Mouse (Mus musculus) heart, embryonic 14.5 days (tissue): Measurements from ENCODE around the gene Dusp28. TPM values are rescaled to one million over a fixed set of nuclear protein-coding genes. Genes with fewer than 3 reads are reported as not detected.
A peak's percentile ranks its signal among the peaks of the same experiment; 100 is the strongest.

ENCODE experiments used
- ATAC-seq: fragments of 200-750 bp; cut with Nextera tagmentation; 2 replicates; pipeline ENCODE4 v1.8.0; 2017; ENCODE audit warnings: low read depth, moderate TSS enrichment; ENCODE audit not compliant: insufficient number of reproducible peaks, insufficient read depth, low FRiP score
- H3K27ac ChIP-seq, 2 experiments: fragments of 200-500 bp in 1 of 2; fragments of 300-500 bp in 1 of 2; sonication (generic) in 1 of 2; replicated peaks in 1 of 2; 2 replicates each; pipeline ENCODE4 v1.5.1; 2012 to 2014; ENCODE audit warnings: low read depth in 2 of 2, low read length in 2 of 2, control low read depth in 1 of 2, mild to moderate bottlenecking in 1 of 2, mixed read lengths in 1 of 2; ENCODE audit not compliant: control insufficient read depth in 1 of 2, insufficient read depth in 1 of 2
- H3K27me3 ChIP-seq: fragments of 300-500 bp; sonication (generic); 2 replicates; pipeline ENCODE4 v1.6.1; 2014; ENCODE audit warnings: mild to moderate bottlenecking, low read length, control low read depth; ENCODE audit not compliant: control insufficient read depth, insufficient read depth
- H3K36me3 ChIP-seq: fragments of 300-500 bp; sonication (generic); 2 replicates; pipeline ENCODE4 v1.6.1; 2014; ENCODE audit warnings: mild to moderate bottlenecking, control low read depth, low read length, mixed read lengths; ENCODE audit not compliant: control insufficient read depth, insufficient read depth
- H3K4me1 ChIP-seq, 2 experiments: fragments of 200-500 bp in 1 of 2; fragments of 300-500 bp in 1 of 2; sonication (generic) in 1 of 2; 2 replicates each; pipeline ENCODE4 v1.6.1; 2012 to 2014; ENCODE audit warnings: low read length in 2 of 2, control low read depth in 1 of 2, mixed read lengths in 1 of 2; ENCODE audit not compliant: control insufficient read depth in 2 of 2, insufficient read depth in 2 of 2
- H3K4me2 ChIP-seq: fragments of 300-500 bp; sonication (generic); 2 replicates; pipeline ENCODE4 v1.6.1; 2014; ENCODE audit warnings: mild to moderate bottlenecking, low read length
- H3K4me3 ChIP-seq, 2 experiments: fragments of 200-500 bp in 1 of 2; fragments of 300-500 bp in 1 of 2; sonication (generic) in 1 of 2; 2 replicates each; pipeline ENCODE4 v1.5.1; 2012 to 2014; ENCODE audit warnings: low read length in 2 of 2, mild to moderate bottlenecking in 2 of 2, control low read depth in 1 of 2, low read depth in 1 of 2, moderate library complexity in 1 of 2; ENCODE audit not compliant: control insufficient read depth in 1 of 2, insufficient read depth in 1 of 2
- H3K9ac ChIP-seq: fragments of 300-500 bp; sonication (generic); 2 replicates; pipeline ENCODE4 v1.6.1; 2014; ENCODE audit warnings: mild to moderate bottlenecking, low read length
- H3K9me3 ChIP-seq: fragments of 300-500 bp; sonication (generic); 2 replicates; pipeline ENCODE4 v1.6.1; 2016; ENCODE audit warnings: low read length, control low read depth; ENCODE audit not compliant: control insufficient read depth
- WGBS: fragments of 180-500 bp; shearing (Covaris S2); extraction: QIAGEN DNeasy Blood & Tissue Kit; methylation state at CpG from one replicate; pipeline ENCODE4 v1.1.7; 2014; 5-methylcytosine and 5-hydroxymethylcytosine counted together
- polyA plus RNA-seq: library from polyadenylated mRNA; unstranded; fragments of >200 nt; fragmentation: Nextera tagmentation; extraction: Ambion mirVana; gene quantifications from 2 replicates; pipeline ENCODE4 v1.2.1, GENCODE M21; 2014

The Dusp28 gene
- polyA plus RNA-seq, 1 experiment from 2014 or later = 15.6 TPM

DNA sequence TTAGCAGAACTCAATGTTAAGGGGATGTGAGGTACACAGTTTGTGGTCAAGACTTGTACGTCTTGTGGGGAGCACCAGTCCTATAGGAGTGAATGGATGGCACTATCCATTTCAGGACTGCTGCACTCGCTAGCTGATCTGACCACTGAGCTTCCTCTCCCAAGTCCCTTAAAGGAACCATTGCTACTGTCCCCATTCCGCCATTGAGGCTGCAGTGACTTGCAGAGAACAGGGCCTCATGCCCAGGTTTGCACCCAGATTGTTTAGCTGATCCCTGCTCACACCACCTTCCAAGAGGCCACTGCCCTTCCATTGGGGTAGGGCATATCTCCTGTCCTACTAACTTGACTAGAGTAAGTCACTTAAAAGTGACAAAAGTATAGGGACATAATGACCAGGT, 1.9 kb downstream of the Dusp28 start:
- no peak overlapping the region for H3K4me3 ChIP-seq
- peaks cover 21 to 24% of the 10 kb centered on the region in 2 experiments for H3K4me1 ChIP-seq
- ATAC-seq = no peak
- no peak overlapping the region for H3K27ac ChIP-seq
- no peaks in the 10 kb centered on the region for H3K9me3 ChIP-seq
- 96% methylated on average over 3 of the region's 3 CpGs for WGBS
- H3K36me3 ChIP-seq = 0 out of 2 replicates have a peak, but pooled peaks cover 3% of the 10 kb centered on the region
- H3K27me3 ChIP-seq = no peaks in the 10 kb centered on the region
- H3K4me2 ChIP-seq = no peak overlapping the region
- H3K9ac ChIP-seq = no peak overlapping the region

DNA sequence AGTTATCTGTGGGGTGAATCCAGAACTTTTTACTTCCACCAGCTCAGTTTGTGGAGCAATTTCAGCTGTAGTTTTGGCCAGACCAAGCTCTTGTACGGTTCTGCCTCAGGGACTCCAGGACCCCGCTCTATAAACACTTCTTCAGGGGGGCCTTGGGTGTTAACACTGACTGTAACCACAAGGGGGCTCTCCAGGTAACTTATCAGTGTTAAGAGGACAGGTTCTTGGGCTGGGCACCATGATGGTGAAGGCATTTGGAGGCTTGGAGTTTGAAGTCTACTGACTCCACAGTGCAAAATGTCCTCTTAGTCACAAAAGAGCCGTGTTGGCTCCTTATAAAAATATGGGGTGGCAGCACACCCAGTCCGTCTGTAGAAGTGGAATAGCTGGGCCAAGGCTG, 2.3 kb downstream of the Dusp28 start:
- H3K9me3 ChIP-seq = no peaks in the 10 kb centered on the region
- H3K4me2 ChIP-seq = no peak overlapping the region
- H3K27ac ChIP-seq = no peak overlapping the region
- 61% methylated on average over 4 of the region's 4 CpGs for WGBS
- ATAC-seq = no peak
- H3K4me3 ChIP-seq = no peak overlapping the region
- no peak overlapping the region for H3K9ac ChIP-seq
- peaks cover 21 to 24% of the 10 kb centered on the region in 2 experiments for H3K4me1 ChIP-seq
- no peaks in the 10 kb centered on the region for H3K27me3 ChIP-seq
- 0 out of 2 replicates have a peak, but pooled peaks cover 3% of the 10 kb centered on the region for H3K36me3 ChIP-seq

DNA sequence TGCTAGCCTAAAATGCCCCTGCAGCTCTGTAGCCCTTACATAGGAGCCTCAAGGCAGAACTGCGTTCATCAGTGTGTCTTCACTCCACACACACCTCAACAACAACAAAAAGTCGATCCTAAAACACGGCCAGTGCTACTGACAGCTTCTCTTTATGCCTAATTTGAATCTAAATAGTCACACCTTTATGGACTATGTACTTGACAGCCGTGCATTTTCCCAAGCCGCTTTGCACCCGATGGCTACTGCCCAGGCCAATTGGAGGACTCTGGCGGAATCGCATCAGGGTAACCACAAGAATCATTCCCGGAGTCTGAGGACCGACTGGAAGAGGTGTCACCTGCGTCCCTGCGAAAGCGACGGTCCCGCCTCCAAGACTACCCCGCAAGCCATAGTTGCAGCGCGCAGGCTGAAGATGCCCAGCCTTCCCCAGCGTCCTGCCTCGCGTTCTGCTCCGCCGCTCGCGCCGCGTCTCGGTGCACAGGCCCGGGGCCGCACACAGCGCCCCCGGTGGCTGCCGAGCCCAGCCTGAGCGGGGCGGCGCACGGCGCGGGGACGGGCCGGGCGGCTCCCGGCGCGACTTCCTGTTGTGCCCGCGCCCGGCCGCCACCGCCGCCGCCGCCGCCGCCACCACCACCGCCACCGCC, 3.6 kb downstream of the Dusp28 start, which contains the start of gene Rnpepl1:
Rnpepl1 (plus strand) TSS at position 545 of the 647 bp plus-strand sequence.
- peak; percentile 65 for ATAC-seq
- Histone ChIP-seq H3K9me3 (no peaks in the 10 kb centered on the region), H3K4me3 (peak within 1 kb of the TSS; percentile 73 to 85), H3K4me1 (peaks cover 21 to 24% of the 10 kb centered on the region in 2 experiments), H3K4me2 (peak within 1 kb of the TSS; percentile 95), H3K27me3 (no peaks in the 10 kb centered on the region), H3K27ac (peak within 1 kb of the TSS; percentile 33 to 89; a peak in 3 of 4 replicates), H3K36me3 (peaks cover 13% of the 10 kb centered on the region), H3K9ac (peak within 1 kb of the TSS; percentile 93)
- WGBS = under 1% methylated on average over 45 of the region's 57 CpGs

GRCm38 (mm10) chr1:92910925-92911720, 4.3 kb downstream of the Dusp28 start:
- Histone ChIP-seq H3K4me1 (peaks cover 21 to 24% of the 10 kb centered on the region in 2 experiments), H3K9me3 (no peaks in the 10 kb centered on the region), H3K4me3 (peak overlapping the region; percentile 73 to 85), H3K4me2 (peak overlapping the region; percentile 95), H3K27ac (peak overlapping the region; percentile 28 to 89; a peak in 3 of 4 replicates), H3K27me3 (no peaks in the 10 kb centered on the region), H3K36me3 (peaks cover 21% of the 10 kb centered on the region), H3K9ac (peak overlapping the region; percentile 93)
- ATAC-seq = peak; percentile 6; the same call in 1 of the 2 replicates
- WGBS = under 1% methylated on average over 55 of the region's 85 CpGs

- H3K4me2 ChIP-seq = peak overlapping the region; percentile 95
- ATAC-seq = no peak
- peak overlapping the region; percentile 93 for H3K9ac ChIP-seq
- H3K4me1 ChIP-seq = peaks cover 19 to 24% of the 10 kb centered on the region in 2 experiments
- 43% methylated on average over 8 of the region's 8 CpGs for WGBS
- peak overlapping the region; percentile 73 to 85 for H3K4me3 ChIP-seq
- no peaks in the 10 kb centered on the region for H3K27me3 ChIP-seq
- H3K36me3 ChIP-seq = peaks cover 27% of the 10 kb centered on the region
- peak overlapping the region in 1 of 2 experiments; percentile 89; a peak in 1 of 4 replicates for H3K27ac ChIP-seq
- H3K9me3 ChIP-seq = no peaks in the 10 kb centered on the region
These were observed 4.9 kb downstream of the Dusp28 start for GRCm38 (mm10) chr1:92911721-92912138.

- Histone ChIP-seq H3K9ac (peak overlapping the region; percentile 93; the same call in 1 of the 2 replicates), H3K27me3 (no peaks in the 10 kb centered on the region), H3K4me2 (peak overlapping the region; percentile 95), H3K9me3 (no peaks in the 10 kb centered on the region), H3K4me1 (peaks cover 19 to 24% of the 10 kb centered on the region in 2 experiments), H3K27ac (no peak overlapping the region), H3K36me3 (peaks cover 32% of the 10 kb centered on the region), H3K4me3 (peak overlapping the region; percentile 73 to 85; a peak in 3 of 4 replicates)
- no peak for ATAC-seq
- 60% methylated on average over 1 of the region's 1 CpGs for WGBS
These were observed 5.5 kb downstream of the Dusp28 start for GRCm38 (mm10) chr1:92912286-92912685.

- WGBS = 70% methylated on average over 4 of the region's 4 CpGs
- H3K27me3 ChIP-seq = no peaks in the 10 kb centered on the region
- H3K4me2 ChIP-seq = no peak overlapping the region
- peaks cover 52% of the 10 kb centered on the region for H3K36me3 ChIP-seq
- H3K4me3 ChIP-seq = no peak overlapping the region
- ATAC-seq = no peak
- H3K4me1 ChIP-seq = peaks cover 13 to 18% of the 10 kb centered on the region in 2 experiments
- no peaks in the 10 kb centered on the region for H3K9me3 ChIP-seq
- no peak overlapping the region for H3K27ac ChIP-seq
- no peak overlapping the region for H3K9ac ChIP-seq
These were observed 7.5 kb downstream of the Dusp28 start for GRCm38 (mm10) chr1:92914239-92914638.
